Mouse (Mus musculus) c-Kit-positive CD71-negative TER-119-negative erythroid progenitor cells, embryonic 14.5 days (primary cell): Measurements from ENCODE around the gene Stc2.

Experiments used
- DNase-seq: peaks from one replicate; pipeline ENCODE4 v3.0.0-alpha.2; 2013; ENCODE audit warnings: low read depth

Stc2 gene

GRCm38 (mm10) chr11:31366421-31366820 is 3.5 kb downstream of the Stc2 start:
- no peak for DNase-seq

GRCm38 (mm10) chr11:31365981-31366380 is 3.9 kb downstream of the Stc2 start:
- no peak for DNase-seq

DNA sequence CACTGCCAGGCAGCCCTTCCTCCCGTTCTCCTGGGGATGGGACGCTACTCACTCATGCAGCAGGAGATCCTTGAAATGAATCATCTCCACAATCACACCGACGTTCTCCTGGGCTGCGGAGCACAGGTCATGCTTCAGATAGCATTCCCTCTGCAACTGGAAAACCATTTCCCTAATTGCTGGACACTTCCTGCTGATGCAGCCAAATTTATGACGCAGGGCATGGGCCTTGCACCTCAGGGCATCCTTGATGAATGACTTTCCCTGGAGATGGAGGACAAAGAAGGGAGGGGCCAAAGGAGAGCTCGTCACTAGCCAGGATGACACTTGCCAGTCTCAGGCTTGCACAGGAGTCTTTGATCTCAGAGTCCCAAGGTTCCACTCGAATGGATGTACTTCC is 4.6 kb downstream of the Stc2 start:
- no peak for DNase-seq

- DNase-seq: no peak
These were observed 7.0 kb downstream of the Stc2 start for GRCm38 (mm10) chr11:31362856-31363255.

DNA sequence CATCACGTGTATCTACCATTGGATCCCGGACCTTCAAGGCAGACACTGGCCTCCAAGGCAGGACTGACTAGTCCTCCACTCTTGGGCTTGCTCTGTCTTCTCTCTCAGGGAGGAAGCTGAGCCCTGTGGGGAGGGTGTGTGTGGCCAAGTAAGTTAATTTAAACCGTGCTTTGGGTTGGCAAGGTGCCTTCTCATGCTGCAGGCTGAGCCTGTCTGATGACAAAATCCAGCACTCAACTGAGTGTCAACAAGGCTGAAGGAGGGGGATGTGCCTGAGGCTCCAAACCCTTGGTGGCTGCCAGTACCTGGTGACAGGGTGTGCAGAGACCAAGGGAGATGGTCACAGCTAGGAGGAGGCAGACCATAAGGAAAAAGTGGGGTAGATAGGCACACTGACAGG is 7.5 kb downstream of the Stc2 start:
- DNase-seq: no peak

GRCm38 (mm10) chr11:31361047-31361446 is 8.8 kb downstream of the Stc2 start:
- DNase-seq: no peak

DNA sequence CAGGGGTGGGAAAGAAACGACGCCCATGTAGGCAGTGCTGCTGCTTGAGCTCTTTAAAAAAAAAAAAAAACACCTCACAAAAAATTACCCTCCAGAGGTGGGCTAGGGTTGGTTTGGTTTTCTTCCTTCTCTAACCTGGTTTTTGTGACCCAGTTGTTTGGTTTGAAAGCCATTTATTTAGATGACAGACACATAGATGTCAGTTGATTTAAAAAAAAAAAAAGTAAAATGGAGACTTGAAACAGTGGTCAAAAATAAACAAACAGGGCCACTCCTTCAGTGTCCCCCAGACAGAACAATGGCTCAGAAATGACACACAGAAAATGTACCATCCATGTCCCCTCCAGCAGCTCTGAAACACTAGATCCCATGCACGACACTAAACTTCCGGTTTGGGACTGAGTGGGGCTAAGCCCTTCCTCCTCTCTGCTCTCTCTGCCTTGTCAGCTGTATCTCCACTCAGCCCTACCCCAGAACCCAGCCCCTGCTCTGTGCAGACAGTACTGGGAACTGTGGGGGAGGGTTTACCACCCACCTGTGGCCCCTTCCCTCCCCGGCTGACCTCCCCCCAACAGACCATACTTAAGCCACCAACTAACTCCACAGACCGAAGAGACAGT is 10.5 kb downstream of the Stc2 start:
- no peak for DNase-seq

GRCm38 (mm10) chr11:31358453-31358852 is 11.4 kb downstream of the Stc2 start:
- no peak for DNase-seq

DNA sequence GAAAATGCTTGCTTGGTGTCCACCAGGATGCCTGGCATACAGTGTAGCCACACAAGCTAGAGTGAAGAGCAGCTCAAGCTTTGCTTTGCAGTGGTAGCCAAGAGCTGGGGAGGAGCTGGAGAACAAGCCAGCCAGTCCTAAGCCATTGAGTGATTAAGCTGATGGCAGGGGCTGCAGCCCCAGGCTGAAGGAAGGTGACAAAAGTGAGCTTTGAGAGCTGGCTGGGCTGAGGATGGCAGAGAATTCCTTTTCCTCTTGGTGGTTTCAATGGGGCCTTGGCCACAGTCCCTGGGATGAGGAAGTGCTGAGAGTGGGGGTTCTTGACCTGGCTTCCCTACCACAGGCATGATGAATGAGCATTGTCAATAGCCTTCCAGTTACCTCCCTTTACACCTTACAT is 13.0 kb downstream of the Stc2 start:
- no peak for DNase-seq

DNA sequence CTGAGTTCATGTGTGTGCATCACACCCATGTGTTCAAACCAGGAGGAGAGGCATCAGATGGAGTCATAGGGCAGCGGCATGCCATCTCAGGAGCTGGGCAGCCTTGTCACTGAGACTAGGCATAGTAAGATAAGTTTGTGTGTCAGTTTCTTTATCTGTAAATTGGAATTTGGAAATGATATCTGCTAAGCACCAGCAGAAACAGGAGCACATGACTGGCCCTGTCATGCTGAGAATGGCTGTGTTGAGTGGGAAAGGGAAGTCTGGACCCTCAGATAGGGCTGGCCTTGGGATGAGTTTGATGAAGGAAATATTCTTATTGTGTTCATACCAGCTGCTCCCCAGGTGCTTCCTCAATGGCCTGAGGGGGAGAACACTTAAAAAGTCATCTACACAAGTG is 14.1 kb downstream of the Stc2 start:
- no peak for DNase-seq

- DNase-seq: no peak
These were observed 15.4 kb downstream of the Stc2 start for GRCm38 (mm10) chr11:31354514-31354913.
